In the genomic region with DNA sequence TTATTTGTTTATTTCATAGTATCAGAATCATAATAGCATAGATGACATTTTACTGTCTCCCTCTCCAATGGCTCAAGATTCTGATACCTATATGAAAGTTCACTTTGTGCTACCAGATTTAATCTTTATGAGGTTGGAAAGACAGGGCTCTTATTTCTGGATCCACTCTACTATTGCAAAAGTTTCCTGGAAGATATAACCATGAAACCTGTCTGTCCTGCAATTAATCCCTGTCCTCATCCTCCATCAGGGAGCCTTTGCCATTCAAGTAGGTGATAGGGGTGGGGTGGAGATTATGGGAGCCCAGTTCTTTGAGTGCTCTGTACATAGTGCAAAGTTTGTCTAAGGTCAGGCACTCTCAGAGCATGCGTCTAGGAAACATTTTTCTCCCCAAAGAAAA, we compare ENCODE assay signal across 19 mouse cellular contexts. TPM values are rescaled to one million over a fixed set of nuclear protein-coding genes. Genes with fewer than 3 reads are reported as not detected.
A peak's percentile ranks its signal among the peaks of the same experiment; 100 is the strongest.
DNase-seq lines count a peak whose midpoint lies in the region; ATAC-seq lines count a peak whose summit lies in the region.
"Had no signal": no experiment of that assay in that cellular context is flagged by ENCODE, and none has a peak within 500 bp of the region (broad histone marks: within the 10 kb centered on the region; RNA-seq: fewer than 3 reads in every experiment).

No protein-coding gene starts in this region.

- no peak overlapping the region for H3K4me3 ChIP-seq in forebrain, embryonic 12.5 days (replicated peaks)

- WGBS in forebrain, embryonic 12.5 days: 97% methylated on average over 1 of the region's 1 CpGs

- no peaks in the 10 kb centered on the region for H3K36me3 ChIP-seq in forebrain, embryonic 12.5 days (replicated peaks)
- H3K36me3 ChIP-seq: G1E had no signal

- peaks cover 5% of the 10 kb centered on the region for H3K4me1 ChIP-seq in forebrain, embryonic 12.5 days

- ATAC-seq in forebrain, embryonic 12.5 days (ENCODE audit: low FRiP score): no peak
- ATAC-seq: activated CD4-positive, CD25-positive, alpha-beta regulatory T cell, adult 4 months; CD4-positive, CD25-positive, alpha-beta regulatory T cell, adult 4 months; Patski had no signal

- no peak overlapping the region for H3K27ac ChIP-seq in forebrain, embryonic 12.5 days

- H3K4me2 ChIP-seq in forebrain, embryonic 12.5 days: no peak overlapping the region

- H3K27me3 ChIP-seq in forebrain, embryonic 12.5 days: peaks cover 34% of the 10 kb centered on the region

- no peak overlapping the region for H3K9ac ChIP-seq in forebrain, embryonic 12.5 days

- peak; percentile 95 for DNase-seq in fat pad, adult 2 months (ENCODE audit: extremely low read depth, low read depth, low spot score)
- peak; percentile 90 for DNase-seq in gonadal fat pad, adult 2 months (ENCODE audit: low read depth)
- no peak for DNase-seq in thymus, postnatal 25 days
- DNase-seq: adrenal gland, adult 2 months; adrenal gland, adult 8-10 months; adrenal gland, postnatal 10 days; adrenal gland, postnatal 14 days; adrenal gland, postnatal 25 days; adrenal gland, postnatal 36 days; B cell, adult 2 months; cerebellum, adult 11 months; cerebellum, adult 11-12 months; cerebellum, adult 18-20 months had no signal

- no peaks in the 10 kb centered on the region for H3K9me3 ChIP-seq in forebrain, embryonic 12.5 days
- H3K9me3 ChIP-seq: G1E had no signal

RNA-seq across cellular contexts. Expression of a gene that starts 2.7 kb away (rescaled TPM):
- 1.2 and 1.6 TPM in 2 replicates for polyA plus RNA-seq in gonadal fat pad, adult 2 months (2012; rRNA removed)
- polyA plus RNA-seq in forebrain, embryonic 12.5 days (2016; fragmentation: Nextera tagmentation; extraction: Ambion mirVana): 0.11 TPM in 1 of 2 replicates, not detected in the other
- polyA plus RNA-seq: C2C12 had no signal

RNA-seq across cellular contexts. Expression of a gene that starts 9.7 kb away (rescaled TPM):
- 0.23 and 0.99 TPM in 2 replicates for polyA plus RNA-seq in gonadal fat pad, adult 2 months (2012; rRNA removed)
- 75.3 and 83.4 TPM in 2 replicates for polyA plus RNA-seq in forebrain, embryonic 12.5 days (2016; fragmentation: Nextera tagmentation; extraction: Ambion mirVana)

RNA-seq across cellular contexts. Expression of a gene that starts 49.1 kb away (rescaled TPM):
- 74.5 and 96.6 TPM in 2 replicates for polyA plus RNA-seq in gonadal fat pad, adult 2 months (2012; rRNA removed)
- 30.8 and 31.5 TPM in 2 replicates for polyA plus RNA-seq in forebrain, embryonic 12.5 days (2016; fragmentation: Nextera tagmentation; extraction: Ambion mirVana)

RNA-seq across cellular contexts. Expression of a gene that starts 52.7 kb away (rescaled TPM):
- polyA plus RNA-seq in gonadal fat pad, adult 2 months (2012; rRNA removed): 19.9 and 21.3 TPM in 2 replicates
- polyA plus RNA-seq in forebrain, embryonic 12.5 days (2016; fragmentation: Nextera tagmentation; extraction: Ambion mirVana): 35.9 and 40.5 TPM in 2 replicates

Comparison
In these comparisons a context has a peak if more than half of its experiments do, and no peak if none do; other contexts are left out.
1. RNA of a gene that starts 9.7 kb away (polyA plus RNA-seq): 75.3 to 83.4 TPM in forebrain, embryonic 12.5 days; 0.23 to 0.99 TPM in gonadal fat pad, adult 2 months; every median in the first group is over 10 times any median in the second.